Mouse (Mus musculus) thymus, adult 2 months (tissue): ENCODE measurements at regions not wholly inside any gene's neighbourhood (a gene's known extent, or its start where the extent isn't known, plus 50 kb on each side); places are given as distances from the start of the nearest gene placed in this dataset.
"Not testable (repeated sequence)": the region's sequence is repeated elsewhere in the genome, so short reads cannot be mapped to it uniquely, and the experiment has no call there.

Experiments used
- DNase-seq: peaks from one replicate; pipeline ENCODE4 v3.0.0; 2021
- H3K27ac ChIP-seq: fragments of 200-500 bp; 2 replicates; pipeline ENCODE4 v1.5.1; 2012; ENCODE audit warnings: low read length, control low read depth; ENCODE audit not compliant: control insufficient read depth, insufficient read depth
- H3K27me3 ChIP-seq: fragments of 200-500 bp; 2 replicates; pipeline ENCODE4 v1.6.1; 2012; ENCODE audit warnings: mild to moderate bottlenecking, low read length, moderate library complexity, mixed read lengths; ENCODE audit not compliant: control insufficient read depth, insufficient read depth
- H3K36me3 ChIP-seq: fragments of 200-500 bp; 2 replicates; pipeline ENCODE4 v1.6.1; 2012; ENCODE audit warnings: mild to moderate bottlenecking, low read length, moderate library complexity; ENCODE audit not compliant: control insufficient read depth, insufficient read depth
- H3K4me1 ChIP-seq: fragments of 200-500 bp; replicated peaks from 2 replicates; pipeline ENCODE4 v1.6.1; 2012; ENCODE audit warnings: low read length; ENCODE audit not compliant: control insufficient read depth, insufficient read depth
- H3K4me3 ChIP-seq: fragments of 200-500 bp; 2 replicates; pipeline ENCODE4 v1.5.1; 2012; ENCODE audit warnings: mild to moderate bottlenecking, low read length, control low read depth, moderate library complexity; ENCODE audit not compliant: control insufficient read depth, insufficient read depth
- CTCF ChIP-seq: fragments of 200-500 bp; IDR thresholded peaks from 2 replicates; pipeline ENCODE4 v1.5.1; 2012; ENCODE audit warnings: mild to moderate bottlenecking, control low read depth, low read length, moderate library complexity, borderline replicate concordance; ENCODE audit not compliant: control insufficient read depth, poor library complexity, insufficient read depth; ENCODE audit errors: extremely low read depth
- POLR2A ChIP-seq: fragments of 200-500 bp; IDR thresholded peaks from 2 replicates; pipeline ENCODE4 v1.6.1; 2012; ENCODE audit warnings: mild to moderate bottlenecking, low read length, control low read depth, moderate library complexity; ENCODE audit not compliant: control insufficient read depth, poor library complexity, insufficient read depth; ENCODE audit errors: extremely low read depth
- WGBS: fragments of 180-500 bp; shearing (Covaris S2); methylation state at CpG from one replicate; pipeline ENCODE4 v1.1.7; 2018; 5-methylcytosine and 5-hydroxymethylcytosine counted together

- no peak overlapping the region for H3K4me3 ChIP-seq
- DNase-seq, result no peak
- no peak overlapping the region for H3K27ac ChIP-seq
- H3K4me1 ChIP-seq, result no peaks in the 10 kb centered on the region
- H3K27me3 ChIP-seq, result no peaks in the 10 kb centered on the region
- H3K36me3 ChIP-seq, result no peaks in the 10 kb centered on the region
- TF ChIP-seq POLR2A, result no peak
- no peak for TF ChIP-seq CTCF
- 94% methylated on average over 2 of the region's 2 CpGs for WGBS
Observed at GRCm38 (mm10) chr14:87669496-87669895, 253.1 kb downstream of the Tdrd3 start.

- DNase-seq, result no peak
- Histone ChIP-seq H3K27me3 (no peaks in the 10 kb centered on the region), H3K4me1 (no peaks in the 10 kb centered on the region), H3K27ac (no peak overlapping the region), H3K36me3 (no peaks in the 10 kb centered on the region), H3K4me3 (no peak overlapping the region)
- TF ChIP-seq POLR2A (no peak), CTCF (no peak)
- 81% methylated on average over 3 of the region's 3 CpGs for WGBS
Observed at GRCm38 (mm10) chr14:87680788-87681187, 264.3 kb downstream of the Tdrd3 start.

GRCm38 (mm10) chr14:87683091-87683806 is 266.8 kb downstream of the Tdrd3 start:
- not testable (repeated sequence) for DNase-seq, H3K27ac ChIP-seq, H3K4me3 ChIP-seq, H3K36me3 ChIP-seq, H3K4me1 ChIP-seq, H3K27me3 ChIP-seq
- 89% methylated on average over 4 of the region's 4 CpGs for WGBS

- no peaks in the 10 kb centered on the region for H3K27me3 ChIP-seq
- no peaks in the 10 kb centered on the region for H3K36me3 ChIP-seq
- DNase-seq, result no peak
- no peaks in the 10 kb centered on the region for H3K4me1 ChIP-seq
- TF ChIP-seq CTCF, result no peak
- TF ChIP-seq POLR2A, result no peak
- no peak overlapping the region for H3K4me3 ChIP-seq
- 93% methylated on average over 3 of the region's 3 CpGs for WGBS
- no peak overlapping the region for H3K27ac ChIP-seq
Observed at GRCm38 (mm10) chr14:87689866-87690265, 273.4 kb downstream of the Tdrd3 start.

GRCm38 (mm10) chr14:87736456-87736855 is 320.0 kb downstream of the Tdrd3 start:
- no peak for DNase-seq
- Histone ChIP-seq H3K27me3 (no peaks in the 10 kb centered on the region), H3K4me3 (no peak overlapping the region), H3K36me3 (no peaks in the 10 kb centered on the region), H3K4me1 (no peaks in the 10 kb centered on the region), H3K27ac (no peak overlapping the region)
- WGBS, result 96% methylated on average over 1 of the region's 1 CpGs
- TF ChIP-seq CTCF (no peak), POLR2A (no peak)

- TF ChIP-seq CTCF (no peak), POLR2A (no peak)
- WGBS, result 81% methylated on average over 8 of the region's 8 CpGs
- no peaks in the 10 kb centered on the region for H3K36me3 ChIP-seq
- no peaks in the 10 kb centered on the region for H3K4me1 ChIP-seq
- H3K4me3 ChIP-seq, result no peak overlapping the region
- no peak for DNase-seq
- H3K27me3 ChIP-seq, result no peaks in the 10 kb centered on the region
- H3K27ac ChIP-seq, result no peak overlapping the region
Observed at GRCm38 (mm10) chr14:87745524-87745923, 329.1 kb downstream of the Tdrd3 start.

- TF ChIP-seq POLR2A (no peak), CTCF (no peak)
- Histone ChIP-seq H3K4me1 (no peaks in the 10 kb centered on the region), H3K27me3 (no peaks in the 10 kb centered on the region), H3K27ac (no peak overlapping the region), H3K36me3 (no peaks in the 10 kb centered on the region), H3K4me3 (no peak overlapping the region)
- DNase-seq, result no peak
- 89% methylated on average over 5 of the region's 5 CpGs for WGBS
Observed at GRCm38 (mm10) chr14:87746011-87746410, 329.6 kb downstream of the Tdrd3 start.
